Mouse (Mus musculus): ENCODE measurements around the gene Slc29a1. TPM values are rescaled to one million over a fixed set of nuclear protein-coding genes. Genes with fewer than 3 reads are reported as not detected.
"Not testable (repeated sequence)": the region's sequence is repeated elsewhere in the genome, so short reads cannot be mapped to it uniquely, and the experiment has no call there.

The Slc29a1 gene
- polyA plus RNA-seq (2012; rRNA removed), result 210 and 219 TPM in 2 replicates

- DNase-seq (ENCODE audit: low spot score), result peak; percentile 59
Measured at GRCm38 (mm10) chr17:45599446-45600242, at the start of gene Slc29a1. Gene Slc29a1 (minus strand): TSS chr17:45599606.

GRCm38 (mm10) chr17:45644185-45644584 lies 44.8 kb upstream of the Slc29a1 start:
- no peak for DNase-seq (ENCODE audit: low spot score)

GRCm38 (mm10) chr17:45642701-45643100 lies 43.3 kb upstream of the Slc29a1 start:
- DNase-seq (ENCODE audit: low spot score), result peak; percentile 68

- no peak for DNase-seq (ENCODE audit: low spot score)
Measured at GRCm38 (mm10) chr17:45641981-45642380, 42.6 kb upstream of the Slc29a1 start.

- DNase-seq (ENCODE audit: low spot score), result no peak
Measured at GRCm38 (mm10) chr17:45638596-45639295, 39.3 kb upstream of the Slc29a1 start.

GRCm38 (mm10) chr17:45634033-45634432 lies 34.6 kb upstream of the Slc29a1 start:
- no peak for DNase-seq (ENCODE audit: low spot score)

- no peak for DNase-seq (ENCODE audit: low spot score)
Measured at GRCm38 (mm10) chr17:45631940-45632339, 32.5 kb upstream of the Slc29a1 start.

- DNase-seq (ENCODE audit: low spot score), result no peak
Measured at GRCm38 (mm10) chr17:45630992-45631391, 31.6 kb upstream of the Slc29a1 start.

GRCm38 (mm10) chr17:45629861-45630694 lies 30.7 kb upstream of the Slc29a1 start:
- DNase-seq (ENCODE audit: low spot score), result peak; percentile 44

- no peak for DNase-seq (ENCODE audit: low spot score)
Measured at GRCm38 (mm10) chr17:45628885-45629855, 29.8 kb upstream of the Slc29a1 start.

GRCm38 (mm10) chr17:45628160-45628559 lies 28.8 kb upstream of the Slc29a1 start:
- DNase-seq (ENCODE audit: low spot score), result no peak

GRCm38 (mm10) chr17:45626577-45627134 lies 27.2 kb upstream of the Slc29a1 start:
- no peak for DNase-seq (ENCODE audit: low spot score)

GRCm38 (mm10) chr17:45623425-45623824 lies 24.0 kb upstream of the Slc29a1 start:
- DNase-seq (ENCODE audit: low spot score), result not testable (repeated sequence)

GRCm38 (mm10) chr17:45619386-45620256 lies 20.2 kb upstream of the Slc29a1 start:
- no peak for DNase-seq (ENCODE audit: low spot score)

- no peak for DNase-seq (ENCODE audit: low spot score)
Measured at GRCm38 (mm10) chr17:45618941-45619385, 19.6 kb upstream of the Slc29a1 start.

GRCm38 (mm10) chr17:45617655-45618054 lies 18.2 kb upstream of the Slc29a1 start:
- DNase-seq (ENCODE audit: low spot score), result no peak

GRCm38 (mm10) chr17:45616679-45617078 lies 17.3 kb upstream of the Slc29a1 start:
- no peak for DNase-seq (ENCODE audit: low spot score)

GRCm38 (mm10) chr17:45616046-45616650 lies 16.7 kb upstream of the Slc29a1 start:
- DNase-seq (ENCODE audit: low spot score), result no peak

GRCm38 (mm10) chr17:45612921-45613320 lies 13.5 kb upstream of the Slc29a1 start:
- no peak for DNase-seq (ENCODE audit: low spot score)
